Mouse (Mus musculus): ENCODE data around the gene 2010300C02Rik. TPM values are rescaled to one million over a fixed set of nuclear protein-coding genes. Genes with fewer than 3 reads are reported as not detected.
"Not testable (repeated sequence)": the region's sequence is repeated elsewhere in the genome, so short reads cannot be mapped to it uniquely, and the experiment has no call there.

2010300C02Rik gene
- polyA plus RNA-seq, 1 experiment from 2014 or later: 0.42 TPM

DNA sequence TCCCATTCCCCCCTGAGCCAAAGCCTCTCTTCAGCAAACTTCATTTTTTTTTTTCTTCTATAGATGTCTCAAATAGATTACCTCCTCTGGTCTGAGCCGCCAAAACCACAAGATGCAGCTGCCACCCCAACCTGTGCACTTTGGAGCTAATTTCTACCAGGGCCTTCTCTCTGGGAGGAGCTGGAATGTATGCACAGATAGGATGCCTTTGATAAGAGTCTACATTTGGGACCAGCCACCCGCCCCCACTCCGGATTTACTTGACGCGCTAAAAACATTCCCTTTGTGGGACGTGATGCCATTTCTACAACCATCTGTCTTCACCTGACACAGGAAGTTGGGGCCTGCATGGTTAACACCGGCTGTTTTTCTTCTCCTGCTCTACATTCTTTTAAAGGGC is 105.0 kb downstream of the 2010300C02Rik start:
- H3K9me3 ChIP-seq (replicated peaks; ENCODE audit: control insufficient read depth, low read length): no peaks in the 10 kb centered on the region
- 30% methylated on average over 7 of the region's 7 CpGs for WGBS (ENCODE audit: insufficient replicate concordance)
- ATAC-seq (ENCODE audit: low read depth): no peak
- H3K9ac ChIP-seq (ENCODE audit: low read depth, low read length): no peak overlapping the region
- no peaks in the 10 kb centered on the region for H3K36me3 ChIP-seq (ENCODE audit: control insufficient read depth, insufficient read depth)
- no peaks in the 10 kb centered on the region for H3K27me3 ChIP-seq (ENCODE audit: control insufficient read depth, insufficient read depth, low read depth, low read length)
- H3K4me2 ChIP-seq (ENCODE audit: low read depth, low read length): no peak overlapping the region
- H3K4me1 ChIP-seq (ENCODE audit: control insufficient read depth, low read depth, low read length): no peaks in the 10 kb centered on the region
- H3K4me3 ChIP-seq (ENCODE audit: low read depth, low read length): no peak overlapping the region
- H3K27ac ChIP-seq (ENCODE audit: low read length): no peak overlapping the region

DNA sequence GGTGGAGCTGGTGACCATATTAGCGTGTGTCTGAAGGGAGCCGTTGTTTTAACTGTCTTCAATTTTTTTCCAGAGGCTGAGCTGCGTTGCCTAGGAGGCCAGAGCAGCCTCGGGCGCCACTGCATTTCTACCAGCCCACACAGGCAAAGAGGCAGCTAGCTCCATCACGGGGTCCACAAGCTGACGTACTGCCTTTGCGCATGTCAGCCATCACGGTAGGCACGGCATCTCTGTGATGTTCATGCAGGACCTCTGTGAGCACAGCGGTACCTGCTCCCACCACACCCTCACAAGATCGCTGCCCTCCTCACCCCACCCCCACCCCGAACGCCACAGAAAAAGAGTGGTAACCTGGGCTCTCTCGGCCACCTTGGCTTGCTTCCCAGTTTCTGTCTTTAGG is 105.8 kb downstream of the 2010300C02Rik start:
- Histone ChIP-seq H3K4me1 (ENCODE audit: control insufficient read depth, low read depth, low read length) (no peaks in the 10 kb centered on the region), H3K9ac (ENCODE audit: low read depth, low read length) (no peak overlapping the region), H3K36me3 (ENCODE audit: control insufficient read depth, insufficient read depth) (no peaks in the 10 kb centered on the region), H3K27ac (ENCODE audit: low read length) (no peak overlapping the region), H3K9me3 (replicated peaks; ENCODE audit: control insufficient read depth, low read length) (no peaks in the 10 kb centered on the region), H3K4me3 (ENCODE audit: low read depth, low read length) (no peak overlapping the region), H3K4me2 (ENCODE audit: low read depth, low read length) (no peak overlapping the region), H3K27me3 (ENCODE audit: control insufficient read depth, insufficient read depth, low read depth, low read length) (no peaks in the 10 kb centered on the region)
- WGBS (ENCODE audit: insufficient replicate concordance): 66% methylated on average over 15 of the region's 15 CpGs
- no peak for ATAC-seq (ENCODE audit: low read depth)

DNA sequence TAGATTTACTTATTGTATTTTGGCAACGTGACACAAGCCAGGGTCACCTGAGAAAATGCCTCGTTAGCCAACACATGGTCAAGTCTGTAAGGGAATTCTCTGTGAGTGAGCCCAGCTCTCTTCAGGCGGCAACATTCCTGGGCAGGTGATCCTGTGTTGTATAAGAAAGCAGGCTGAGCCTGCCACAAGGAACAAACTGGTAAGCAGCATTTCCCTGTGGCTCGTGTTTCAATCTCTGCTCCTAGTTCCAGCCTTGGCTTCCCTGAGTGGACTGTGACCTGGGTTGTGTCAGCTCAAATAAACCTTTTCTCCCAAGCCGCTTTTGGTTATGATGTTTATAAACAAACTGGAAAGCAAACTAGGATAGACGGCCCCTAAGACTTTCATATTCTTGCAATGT is 108.9 kb downstream of the 2010300C02Rik start:
- Histone ChIP-seq H3K4me3 (ENCODE audit: low read depth, low read length) (no peak overlapping the region), H3K27ac (ENCODE audit: low read length) (no peak overlapping the region), H3K9me3 (replicated peaks; ENCODE audit: control insufficient read depth, low read length) (no peaks in the 10 kb centered on the region), H3K27me3 (ENCODE audit: control insufficient read depth, insufficient read depth, low read depth, low read length) (no peaks in the 10 kb centered on the region), H3K4me1 (ENCODE audit: control insufficient read depth, low read depth, low read length) (no peaks in the 10 kb centered on the region), H3K9ac (ENCODE audit: low read depth, low read length) (no peak overlapping the region), H3K4me2 (ENCODE audit: low read depth, low read length) (no peak overlapping the region), H3K36me3 (ENCODE audit: control insufficient read depth, insufficient read depth) (no peaks in the 10 kb centered on the region)
- WGBS (ENCODE audit: insufficient replicate concordance): 49% methylated on average over 6 of the region's 6 CpGs
- no peak for ATAC-seq (ENCODE audit: low read depth)

DNA sequence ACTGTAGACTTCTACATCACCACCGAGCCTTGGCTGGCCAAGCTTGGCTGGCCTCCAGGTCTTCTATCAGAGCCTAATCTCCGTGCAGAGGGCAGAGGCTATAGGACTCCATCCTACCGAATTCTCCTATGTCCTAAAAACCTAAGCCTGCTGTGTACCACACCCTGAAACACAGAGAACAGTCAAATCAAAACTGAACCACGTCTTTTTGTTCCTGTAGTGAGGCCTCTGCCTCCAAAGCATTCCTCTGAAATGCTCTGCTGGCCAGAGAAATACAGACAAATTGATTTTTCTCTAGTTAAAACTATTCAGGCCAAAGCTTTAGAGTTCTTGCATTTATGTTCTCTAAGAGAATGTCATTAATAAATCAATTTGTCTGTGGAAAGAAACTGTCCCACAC is 109.6 kb downstream of the 2010300C02Rik start:
- Histone ChIP-seq H3K36me3 (ENCODE audit: control insufficient read depth, insufficient read depth) (no peaks in the 10 kb centered on the region), H3K27ac (ENCODE audit: low read length) (no peak overlapping the region), H3K4me3 (ENCODE audit: low read depth, low read length) (no peak overlapping the region), H3K4me1 (ENCODE audit: control insufficient read depth, low read depth, low read length) (no peaks in the 10 kb centered on the region), H3K27me3 (ENCODE audit: control insufficient read depth, insufficient read depth, low read depth, low read length) (no peaks in the 10 kb centered on the region), H3K4me2 (ENCODE audit: low read depth, low read length) (no peak overlapping the region), H3K9me3 (replicated peaks; ENCODE audit: control insufficient read depth, low read length) (no peaks in the 10 kb centered on the region), H3K9ac (ENCODE audit: low read depth, low read length) (no peak overlapping the region)
- WGBS (ENCODE audit: insufficient replicate concordance): 53% methylated on average over 4 of the region's 4 CpGs
- ATAC-seq (ENCODE audit: low read depth): no peak

DNA sequence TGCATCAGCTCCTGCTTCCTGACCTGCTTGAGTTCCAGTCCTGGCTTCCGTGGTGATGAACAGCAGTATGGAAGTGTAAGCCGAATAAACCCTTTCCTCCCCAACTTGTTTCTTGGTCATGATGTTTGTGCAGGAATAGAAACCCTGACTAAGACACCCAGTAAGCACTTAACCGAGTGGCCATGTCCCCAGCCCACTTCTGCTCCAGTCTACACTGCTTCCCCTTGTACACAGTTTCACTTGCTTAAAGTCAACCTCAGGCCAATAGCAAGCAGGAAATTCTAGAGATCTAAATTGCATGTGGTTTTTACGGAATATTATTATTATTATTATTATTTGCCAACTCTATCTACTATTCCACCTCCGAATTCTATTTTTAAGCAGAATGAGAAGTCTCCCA is 114.2 kb downstream of the 2010300C02Rik start:
- not testable (repeated sequence) for H3K9ac ChIP-seq (ENCODE audit: low read depth, low read length); H3K27ac ChIP-seq (ENCODE audit: low read length); H3K4me1 ChIP-seq (ENCODE audit: control insufficient read depth, low read depth, low read length); H3K27me3 ChIP-seq (ENCODE audit: control insufficient read depth, insufficient read depth, low read depth, low read length); H3K4me3 ChIP-seq (ENCODE audit: low read depth, low read length); ATAC-seq (ENCODE audit: low read depth); H3K9me3 ChIP-seq (replicated peaks; ENCODE audit: control insufficient read depth, low read length); H3K36me3 ChIP-seq (ENCODE audit: control insufficient read depth, insufficient read depth); H3K4me2 ChIP-seq (ENCODE audit: low read depth, low read length)
- WGBS (ENCODE audit: insufficient replicate concordance): 64% methylated on average over 3 of the region's 5 CpGs

DNA sequence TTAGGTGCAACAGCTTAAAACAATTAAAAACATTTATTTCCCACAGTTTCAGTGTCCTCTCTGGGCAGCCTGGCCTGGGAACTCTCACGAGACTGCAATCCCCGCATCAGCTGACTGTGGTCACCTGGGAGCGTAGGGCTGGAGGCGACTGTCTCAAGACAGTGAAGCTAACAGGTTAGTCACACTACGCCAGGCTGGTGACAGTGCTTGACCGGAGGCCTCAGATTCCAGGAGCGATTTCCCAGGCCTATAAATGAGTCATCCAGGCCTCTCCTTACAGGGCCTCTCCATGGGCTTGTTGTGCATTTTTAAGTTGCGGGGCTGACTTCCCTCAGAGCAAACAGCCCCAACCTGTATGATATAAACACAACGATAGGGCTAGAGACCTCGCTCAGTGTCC is 116.7 kb downstream of the 2010300C02Rik start:
- Histone ChIP-seq H3K4me1 (ENCODE audit: control insufficient read depth, low read depth, low read length) (no peaks in the 10 kb centered on the region), H3K36me3 (ENCODE audit: control insufficient read depth, insufficient read depth) (no peaks in the 10 kb centered on the region), H3K27ac (ENCODE audit: low read length) (no peak overlapping the region), H3K4me2 (ENCODE audit: low read depth, low read length) (no peak overlapping the region), H3K9ac (ENCODE audit: low read depth, low read length) (no peak overlapping the region), H3K9me3 (replicated peaks; ENCODE audit: control insufficient read depth, low read length) (no peaks in the 10 kb centered on the region), H3K27me3 (ENCODE audit: control insufficient read depth, insufficient read depth, low read depth, low read length) (no peaks in the 10 kb centered on the region), H3K4me3 (ENCODE audit: low read depth, low read length) (no peak overlapping the region)
- no peak for ATAC-seq (ENCODE audit: low read depth)
- WGBS (ENCODE audit: insufficient replicate concordance): 81% methylated on average over 10 of the region's 10 CpGs

DNA sequence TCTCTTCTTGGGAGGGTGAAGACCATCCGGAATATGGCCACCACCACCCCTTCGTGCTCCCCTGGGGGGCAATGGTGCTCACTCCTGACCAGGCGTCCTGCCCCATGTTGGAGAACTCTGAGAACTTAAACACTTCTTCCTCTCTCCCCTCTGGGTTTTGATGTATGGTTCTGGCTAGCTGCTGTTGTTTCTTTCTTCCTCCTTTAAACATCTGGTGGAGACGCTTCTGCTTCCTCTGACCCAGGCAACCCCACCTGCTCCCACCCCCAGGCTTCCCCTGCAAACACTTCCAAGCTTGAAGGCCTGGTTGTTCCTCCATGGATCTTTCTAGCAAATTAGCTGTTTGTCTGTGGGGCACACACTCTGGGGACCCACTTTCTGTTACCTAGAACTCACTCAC is 117.6 kb downstream of the 2010300C02Rik start:
- Histone ChIP-seq H3K4me1 (ENCODE audit: control insufficient read depth, low read depth, low read length) (no peaks in the 10 kb centered on the region), H3K27ac (ENCODE audit: low read length) (no peak overlapping the region), H3K4me3 (ENCODE audit: low read depth, low read length) (no peak overlapping the region), H3K9ac (ENCODE audit: low read depth, low read length) (no peak overlapping the region), H3K4me2 (ENCODE audit: low read depth, low read length) (no peak overlapping the region), H3K9me3 (replicated peaks; ENCODE audit: control insufficient read depth, low read length) (no peaks in the 10 kb centered on the region), H3K36me3 (ENCODE audit: control insufficient read depth, insufficient read depth) (no peaks in the 10 kb centered on the region), H3K27me3 (ENCODE audit: control insufficient read depth, insufficient read depth, low read depth, low read length) (no peaks in the 10 kb centered on the region)
- 61% methylated on average over 4 of the region's 4 CpGs for WGBS (ENCODE audit: insufficient replicate concordance)
- no peak for ATAC-seq (ENCODE audit: low read depth)

DNA sequence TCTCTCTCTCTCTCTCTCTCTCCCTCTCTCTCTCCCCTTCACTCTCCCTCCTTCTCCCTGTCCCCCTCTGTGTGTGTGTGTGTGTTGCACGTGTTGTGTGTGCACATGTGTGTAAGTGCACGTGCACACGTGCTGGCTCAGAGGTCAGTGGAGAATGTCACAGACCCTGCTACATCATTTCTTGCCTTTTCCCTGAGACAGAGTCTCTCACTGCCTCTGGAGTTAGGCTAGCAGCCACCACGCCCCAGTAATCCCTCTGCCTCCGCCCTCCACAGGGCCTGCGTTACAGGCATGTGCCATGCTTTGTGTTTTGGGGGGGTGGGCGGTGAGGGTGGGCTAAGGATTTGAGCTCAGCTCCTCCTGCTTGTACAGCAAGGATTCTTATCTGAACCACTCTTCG is 118.4 kb downstream of the 2010300C02Rik start:
- ATAC-seq (ENCODE audit: low read depth): no peak
- no peak overlapping the region for H3K27ac ChIP-seq (ENCODE audit: low read length)
- H3K4me2 ChIP-seq (ENCODE audit: low read depth, low read length): no peak overlapping the region
- H3K4me3 ChIP-seq (ENCODE audit: low read depth, low read length): no peak overlapping the region
- H3K9ac ChIP-seq (ENCODE audit: low read depth, low read length): no peak overlapping the region
- 61% methylated on average over 8 of the region's 8 CpGs for WGBS (ENCODE audit: insufficient replicate concordance)
- H3K4me1 ChIP-seq (ENCODE audit: control insufficient read depth, low read depth, low read length): no peaks in the 10 kb centered on the region
- no peaks in the 10 kb centered on the region for H3K27me3 ChIP-seq (ENCODE audit: control insufficient read depth, insufficient read depth, low read depth, low read length)
- H3K36me3 ChIP-seq (ENCODE audit: control insufficient read depth, insufficient read depth): no peaks in the 10 kb centered on the region
- no peaks in the 10 kb centered on the region for H3K9me3 ChIP-seq (replicated peaks; ENCODE audit: control insufficient read depth, low read length)

DNA sequence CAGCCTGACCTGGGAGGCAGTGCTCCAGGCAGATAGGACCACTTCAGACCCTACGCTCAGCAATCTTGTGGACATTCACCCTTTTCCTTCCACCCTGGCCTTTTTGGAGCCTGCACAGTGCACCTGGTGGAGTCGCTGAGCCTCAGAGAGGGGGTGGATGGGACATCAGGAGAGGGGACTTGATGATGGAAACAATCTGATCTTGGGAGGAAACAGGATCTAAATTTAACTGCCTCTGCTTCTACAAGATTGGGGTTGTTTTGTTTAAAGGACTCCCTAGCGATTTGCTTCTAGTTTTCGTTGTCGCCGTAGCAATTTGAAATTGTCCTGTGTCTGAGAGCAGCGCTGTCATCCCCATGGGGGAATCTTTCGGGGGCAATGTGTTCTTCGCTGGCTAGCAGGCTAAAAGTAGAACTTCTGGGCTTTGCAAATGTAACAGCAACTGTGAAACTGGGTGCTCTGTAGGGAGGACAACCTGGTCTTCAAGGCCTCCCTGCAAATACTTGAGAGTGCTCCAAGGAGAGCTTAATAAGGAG is 119.2 kb downstream of the 2010300C02Rik start:
- no peaks in the 10 kb centered on the region for H3K36me3 ChIP-seq (ENCODE audit: control insufficient read depth, insufficient read depth)
- ATAC-seq (ENCODE audit: low read depth): no peak
- H3K9me3 ChIP-seq (replicated peaks; ENCODE audit: control insufficient read depth, low read length): no peaks in the 10 kb centered on the region
- WGBS (ENCODE audit: insufficient replicate concordance): 61% methylated on average over 9 of the region's 9 CpGs
- no peak overlapping the region for H3K9ac ChIP-seq (ENCODE audit: low read depth, low read length)
- H3K27me3 ChIP-seq (ENCODE audit: control insufficient read depth, insufficient read depth, low read depth, low read length): no peaks in the 10 kb centered on the region
- no peak overlapping the region for H3K4me3 ChIP-seq (ENCODE audit: low read depth, low read length)
- H3K4me1 ChIP-seq (ENCODE audit: control insufficient read depth, low read depth, low read length): no peaks in the 10 kb centered on the region
- no peak overlapping the region for H3K4me2 ChIP-seq (ENCODE audit: low read depth, low read length)
- H3K27ac ChIP-seq (ENCODE audit: low read length): no peak overlapping the region
